Mouse (Mus musculus) CH12.LX (cell line): ENCODE results near the gene Aldh2.
A peak's percentile ranks its signal among the peaks of the same experiment; 100 is the strongest.

Experiments
- CHD1 ChIP-seq: IDR thresholded peaks from 2 replicates; pipeline ENCODE4 v1.6.1; 2012; ENCODE audit warnings: low read depth, low read length, improper control_type of control experiment, inconsistent platforms
- CHD2 ChIP-seq: IDR thresholded peaks from 2 replicates; pipeline ENCODE4 v1.6.1; 2011; ENCODE audit warnings: low read length, improper control_type of control experiment
- CTCF ChIP-seq, 2 experiments: IDR thresholded peaks in 1 of 2; conservative IDR thresholded peaks in 1 of 2; 2 replicates each; pipeline ENCODE4 v1.5.1; 2011 to 2012; ENCODE audit warnings: low read depth in 2 of 2, low read length in 2 of 2, improper control_type of control experiment in 1 of 2, inconsistent platforms in 1 of 2, mild to moderate bottlenecking in 1 of 2, moderate library complexity in 1 of 2
- E2F4 ChIP-seq: IDR thresholded peaks from 2 replicates; pipeline ENCODE4 v1.6.1; 2011; ENCODE audit warnings: low read depth, low read length, improper control_type of control experiment; ENCODE audit not compliant: insufficient replicate concordance
- HCFC1 ChIP-seq: IDR thresholded peaks from 2 replicates; pipeline ENCODE4 v1.6.1; 2012; ENCODE audit warnings: low read depth, mild to moderate bottlenecking, inconsistent platforms, low read length, improper control_type of control experiment
- MAX ChIP-seq: IDR thresholded peaks from 2 replicates; pipeline ENCODE4 v1.6.1; 2011; ENCODE audit warnings: low read length, improper control_type of control experiment
- MEF2A ChIP-seq: IDR thresholded peaks from 2 replicates; pipeline ENCODE4 v1.6.1; 2014; ENCODE audit warnings: low read depth, mild to moderate bottlenecking, inconsistent platforms, low read length, improper control_type of control experiment, borderline replicate concordance
- PAX5 ChIP-seq: IDR thresholded peaks from 2 replicates; pipeline ENCODE4 v1.6.1; 2012; ENCODE audit warnings: low read length, inconsistent platforms, mixed read lengths
- POLR2A ChIP-seq: IDR thresholded peaks from 2 replicates; pipeline ENCODE4 v1.6.1; 2011; ENCODE audit warnings: low read depth, mild to moderate bottlenecking, improper control_type of control experiment, low read length
- POLR2AphosphoS2 ChIP-seq: IDR thresholded peaks from 2 replicates; pipeline ENCODE4 v1.6.1; 2011; ENCODE audit warnings: low read depth, low read length, improper control_type of control experiment
- SIN3A ChIP-seq: IDR thresholded peaks from 2 replicates; pipeline ENCODE4 v1.6.1; 2012; ENCODE audit warnings: low read length, improper control_type of control experiment, inconsistent platforms
- USF1 ChIP-seq: IDR thresholded peaks from 2 replicates; pipeline ENCODE4 v1.6.1; 2014; ENCODE audit warnings: low read depth, mild to moderate bottlenecking, inconsistent platforms, low read length, improper control_type of control experiment

- TF ChIP-seq MAX, result no peak
- peak; percentile 85 to 98 for TF ChIP-seq CTCF (conservative IDR thresholded peaks at IDR 0.05 in 1 of 2, IDR thresholded peaks at IDR 0.05 in 1 of 2; ENCODE audit: low read depth in 2 of 2, low read length in 2 of 2)
- TF ChIP-seq SIN3A, result no peak
- TF ChIP-seq CHD2, result no peak
- no peak for TF ChIP-seq USF1
- TF ChIP-seq POLR2A, result no peak
- TF ChIP-seq E2F4, result no peak
- TF ChIP-seq MEF2A, result 0 out of 2 replicates have a peak, but pooled peaks have one; percentile 20
- TF ChIP-seq CHD1, result no peak
- no peak for TF ChIP-seq POLR2AphosphoS2
- no peak for TF ChIP-seq PAX5
- TF ChIP-seq HCFC1, result no peak
These were observed 12.5 kb upstream of the Aldh2 start for GRCm38 (mm10) chr5:121606151-121606550.
